Mouse (Mus musculus) NIH3T3 (cell line): Measurements from ENCODE around the gene Adcyap1.

Experiments used
- DNase-seq: peaks from one replicate; pipeline ENCODE4 v3.0.0-alpha.2; 2012; ENCODE audit warnings: low read depth

Adcyap1 gene

GRCm38 (mm10) chr17:93198717-93199116 lies at the start of gene Adcyap1:
Gene Adcyap1 (plus strand): TSS chr17:93199017.
- DNase-seq: no peak

GRCm38 (mm10) chr17:93158280-93158851 lies 40.5 kb upstream of the Adcyap1 start:
- peak; percentile 78 for DNase-seq

DNA sequence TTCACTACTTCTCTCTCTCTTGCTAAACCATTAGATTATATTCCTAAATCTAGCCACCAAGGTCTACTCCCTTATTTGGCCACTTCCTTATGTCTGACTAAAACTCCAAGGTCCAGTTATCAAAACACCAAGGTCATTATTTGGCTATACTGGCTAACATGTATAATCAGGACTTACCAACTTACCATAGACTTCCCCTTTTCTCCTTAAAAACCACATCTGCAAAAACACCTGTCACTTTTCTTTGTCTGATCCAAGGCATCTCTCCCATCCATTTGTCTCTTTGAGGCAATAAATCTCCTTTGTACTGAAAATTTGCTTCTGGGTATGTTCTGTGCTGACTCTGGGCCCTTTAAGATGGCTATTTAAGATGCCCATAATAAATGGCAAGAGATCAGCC lies 29.2 kb upstream of the Adcyap1 start:
- no peak for DNase-seq

- peak; percentile 21 for DNase-seq
Observed at GRCm38 (mm10) chr17:93196846-93197245, 2.0 kb upstream of the Adcyap1 start.

DNA sequence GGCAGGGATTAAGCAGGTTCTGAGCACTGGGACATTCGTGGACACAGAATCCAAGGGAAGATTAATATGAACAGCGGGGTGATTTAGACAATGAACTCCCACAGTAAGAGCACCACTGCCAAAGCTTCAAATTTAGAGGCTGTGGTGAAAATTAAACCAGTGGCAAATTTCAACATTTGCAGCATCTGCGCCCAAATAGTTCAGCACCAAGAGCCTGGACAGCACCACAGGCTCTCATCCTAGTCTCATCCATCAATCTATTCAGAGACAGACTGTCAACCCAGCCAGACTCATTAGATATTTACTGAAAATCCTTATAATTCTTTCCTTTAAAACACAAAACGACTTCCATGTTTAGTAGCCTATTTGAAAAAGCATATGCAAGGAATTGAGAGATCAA lies 604 bp upstream of the Adcyap1 start:
- DNase-seq: peak; percentile 21

- no peak for DNase-seq
Observed at GRCm38 (mm10) chr17:93199218-93199617, 401 bp downstream of the Adcyap1 start.

DNA sequence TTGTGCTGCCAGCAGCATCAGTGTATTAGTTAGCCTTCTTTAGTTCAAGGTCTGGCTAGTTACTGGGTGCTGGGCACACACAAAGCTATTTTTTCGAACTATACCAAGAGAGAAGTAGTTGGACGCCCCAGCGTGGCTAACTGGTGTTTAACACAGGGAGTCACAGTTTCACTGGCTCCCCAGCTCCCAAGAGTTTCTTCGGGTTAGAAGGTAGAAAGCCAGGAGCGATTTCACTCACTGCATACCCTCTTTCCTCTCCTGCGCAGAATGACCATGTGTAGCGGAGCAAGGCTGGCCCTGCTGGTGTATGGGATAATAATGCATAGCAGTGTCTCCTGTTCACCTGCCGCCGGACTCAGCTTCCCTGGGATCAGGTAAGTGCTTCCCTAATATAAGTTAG lies 930 bp downstream of the Adcyap1 start:
- no peak for DNase-seq

- no peak for DNase-seq
Observed at GRCm38 (mm10) chr17:93200386-93201264, 1.8 kb downstream of the Adcyap1 start.

DNA sequence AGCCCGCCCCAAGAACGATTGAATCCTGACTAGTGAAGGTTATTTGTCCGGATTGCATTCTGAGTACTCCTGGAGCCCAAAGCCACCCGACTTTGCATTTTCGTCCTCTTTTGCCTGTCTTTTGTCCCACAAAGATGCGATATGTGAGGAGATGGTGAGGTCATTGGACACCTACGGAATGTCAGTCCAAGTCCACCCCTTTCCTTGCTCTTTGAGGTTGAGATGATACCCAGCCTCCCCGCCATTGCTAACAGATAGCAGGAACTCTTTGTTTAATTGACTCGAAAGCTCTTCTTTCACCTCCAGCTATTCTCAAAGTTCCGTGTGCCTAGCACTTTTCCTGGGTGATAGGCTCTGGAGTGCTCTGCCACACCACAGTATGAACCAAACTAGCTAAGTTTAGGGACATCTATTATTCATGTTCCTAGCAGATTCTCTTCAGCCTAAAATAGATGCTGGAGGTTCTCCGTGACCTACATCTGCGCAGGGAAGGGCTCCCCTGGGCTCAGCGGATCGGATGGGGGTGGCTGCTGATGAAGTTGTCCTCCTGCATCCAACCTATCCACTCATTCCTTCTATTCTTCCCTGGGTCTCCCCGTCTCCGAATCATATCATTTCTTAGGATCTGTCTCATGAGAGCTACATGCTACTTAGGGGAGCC lies 2.6 kb downstream of the Adcyap1 start:
- DNase-seq: no peak

GRCm38 (mm10) chr17:93202165-93203075 lies 3.6 kb downstream of the Adcyap1 start:
- no peak for DNase-seq

DNA sequence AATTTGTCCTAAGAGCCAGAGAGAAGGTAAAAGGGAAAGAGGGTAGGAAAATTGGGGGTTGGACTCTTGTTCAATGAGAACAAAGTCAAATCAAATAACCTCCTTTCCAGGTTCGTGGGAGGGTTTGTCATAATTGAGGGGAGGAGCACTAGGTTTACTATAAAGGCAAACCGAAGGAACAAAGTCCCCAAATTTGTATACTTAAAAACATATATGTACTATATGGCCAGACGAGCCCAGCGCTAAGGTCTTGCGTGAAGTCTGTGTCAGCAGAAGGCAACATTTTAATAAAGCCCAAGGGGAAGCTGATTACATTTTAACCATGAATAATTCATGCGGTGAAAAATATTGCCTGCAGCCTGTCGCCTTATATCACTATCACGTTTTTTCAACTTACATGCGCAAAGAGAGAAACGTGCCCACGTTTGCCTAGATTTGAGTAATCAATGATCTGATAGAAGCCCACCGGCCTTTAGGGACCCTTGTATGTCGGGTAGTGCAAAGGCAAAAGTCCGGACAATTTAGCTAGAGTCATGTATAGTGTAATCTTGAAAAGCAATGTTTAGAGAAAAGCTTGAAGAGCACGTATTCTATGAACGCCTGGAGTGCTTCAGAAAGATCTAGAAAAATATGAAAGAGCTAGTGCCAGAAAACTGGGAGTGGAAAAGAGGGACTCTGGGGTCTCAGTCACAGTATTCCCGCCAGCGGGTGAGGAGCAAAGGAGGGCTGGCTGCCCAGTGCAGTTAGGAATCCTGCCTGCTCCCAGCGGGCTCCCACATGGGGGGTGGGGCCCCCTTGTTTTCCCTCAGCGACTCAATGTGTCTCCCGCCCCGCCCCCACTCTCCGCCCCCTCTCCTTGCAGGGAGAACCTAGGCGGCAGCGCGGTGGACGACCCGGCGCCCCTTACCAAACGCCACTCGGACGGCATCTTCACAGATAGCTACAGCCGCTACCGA lies 4.5 kb downstream of the Adcyap1 start:
- no peak for DNase-seq

DNA sequence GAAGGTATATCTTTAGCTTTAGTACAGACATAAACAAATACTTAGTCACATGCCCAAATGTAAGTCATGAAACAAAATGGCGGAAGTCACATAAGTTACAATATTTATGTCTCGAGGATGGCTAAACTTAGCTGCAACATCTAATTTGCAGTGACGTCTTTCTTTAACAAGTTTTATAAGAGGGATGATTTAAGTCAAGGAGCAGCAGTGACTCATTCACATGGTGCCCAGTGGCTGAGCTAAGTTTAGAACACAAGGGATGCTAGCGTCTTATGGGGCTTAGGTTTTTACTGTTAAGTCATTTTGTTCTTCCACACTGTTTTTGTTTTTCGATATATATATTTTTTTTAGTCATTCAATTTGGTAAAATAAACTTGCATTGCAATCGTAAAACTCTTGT lies 19.0 kb downstream of the Adcyap1 start:
- DNase-seq: no peak

GRCm38 (mm10) chr17:93218640-93219039 lies 19.8 kb downstream of the Adcyap1 start:
- no peak for DNase-seq

- DNase-seq: no peak
Observed at GRCm38 (mm10) chr17:93237355-93237754, 38.5 kb downstream of the Adcyap1 start.
